Mouse (Mus musculus): ENCODE data around the gene Ephb2. TPM values are rescaled to one million over a fixed set of nuclear protein-coding genes. Genes with fewer than 3 reads are reported as not detected.

Gene Ephb2
- polyA plus RNA-seq, 1 experiment from 2014 or later: 2.3 TPM

- Histone ChIP-seq H3K9ac (ENCODE audit: low read length) (no peak overlapping the region), H3K4me2 (replicated peaks; ENCODE audit: low read depth) (no peak overlapping the region), H3K36me3 (ENCODE audit: control insufficient read depth, insufficient read depth, low read length) (no peaks in the 10 kb centered on the region; the same call in 1 of the 2 replicates), H3K27me3 (ENCODE audit: control insufficient read depth, insufficient read depth, low read length) (no peaks in the 10 kb centered on the region), H3K4me1 (replicated peaks; ENCODE audit: control insufficient read depth, insufficient read depth) (no peaks in the 10 kb centered on the region), H3K27ac (replicated peaks) (no peak overlapping the region), H3K9me3 (ENCODE audit: control insufficient read depth, low read length) (no peaks in the 10 kb centered on the region), H3K4me3 (ENCODE audit: low read depth, low read length) (no peak overlapping the region)
- no peak for DNase-seq (ENCODE audit: low spot score)
- TF ChIP-seq CTCF (IDR thresholded peaks at IDR 0.05; ENCODE audit: low read depth) (no peak), EP300 (optimal IDR thresholded peaks at IDR 0.05) (no peak)
- 77% methylated on average over 11 of the region's 11 CpGs for whole genome bisulfite sequencing
- no peak for ATAC-seq (ENCODE audit: low FRiP score, low TSS enrichment)
Observed at GRCm38 (mm10) chr4:136698404-136699083, 137.2 kb downstream of the Ephb2 start.

DNA sequence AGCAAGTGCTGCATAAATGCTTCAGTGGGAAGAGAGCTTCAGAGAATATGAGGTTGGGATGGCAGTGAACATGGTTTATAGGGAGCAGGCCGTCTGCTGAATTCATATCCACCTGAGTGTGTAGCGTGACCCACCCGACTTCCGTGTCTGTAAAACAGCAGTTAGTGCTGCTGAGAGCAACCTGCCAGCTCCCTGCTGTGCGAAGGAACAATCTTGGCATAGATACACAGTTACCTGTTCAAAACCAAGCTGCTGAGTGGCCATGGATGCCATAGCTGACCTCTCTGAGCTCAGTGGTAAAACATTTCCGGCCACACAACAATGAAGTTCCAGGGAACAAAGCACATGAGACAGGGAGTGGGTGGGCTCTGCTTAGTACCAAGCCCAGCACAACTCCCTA is 138.5 kb downstream of the Ephb2 start:
- H3K36me3 ChIP-seq (ENCODE audit: control insufficient read depth, insufficient read depth, low read length): no peaks in the 10 kb centered on the region; the same call in none of the 2 replicates
- TF ChIP-seq CTCF (IDR thresholded peaks at IDR 0.05; ENCODE audit: low read depth): no peak
- TF ChIP-seq EP300 (optimal IDR thresholded peaks at IDR 0.05): no peak
- WGBS: 90% methylated on average over 6 of the region's 6 CpGs
- H3K4me3 ChIP-seq (ENCODE audit: low read depth, low read length): no peak overlapping the region
- no peak overlapping the region for H3K9ac ChIP-seq (ENCODE audit: low read length)
- H3K27me3 ChIP-seq (ENCODE audit: control insufficient read depth, insufficient read depth, low read length): no peaks in the 10 kb centered on the region
- H3K4me1 ChIP-seq (replicated peaks; ENCODE audit: control insufficient read depth, insufficient read depth): no peaks in the 10 kb centered on the region
- ATAC-seq (ENCODE audit: low FRiP score, low TSS enrichment) (no peak), DNase-seq (ENCODE audit: low spot score) (no peak)
- H3K4me2 ChIP-seq (replicated peaks; ENCODE audit: low read depth): no peak overlapping the region
- no peaks in the 10 kb centered on the region for H3K9me3 ChIP-seq (ENCODE audit: control insufficient read depth, low read length)
- no peak overlapping the region for H3K27ac ChIP-seq (replicated peaks)

- H3K9me3 ChIP-seq (ENCODE audit: control insufficient read depth, low read length): no peaks in the 10 kb centered on the region
- no peak overlapping the region for H3K9ac ChIP-seq (ENCODE audit: low read length)
- H3K27me3 ChIP-seq (ENCODE audit: control insufficient read depth, insufficient read depth, low read length): no peaks in the 10 kb centered on the region
- no peaks in the 10 kb centered on the region; the same call in none of the 2 replicates for H3K36me3 ChIP-seq (ENCODE audit: control insufficient read depth, insufficient read depth, low read length)
- no peak overlapping the region for H3K27ac ChIP-seq (replicated peaks)
- H3K4me2 ChIP-seq (replicated peaks; ENCODE audit: low read depth): no peak overlapping the region
- H3K4me1 ChIP-seq (replicated peaks; ENCODE audit: control insufficient read depth, insufficient read depth): no peaks in the 10 kb centered on the region
- WGBS: 20% methylated on average over 5 of the region's 5 CpGs
- DNase-seq (ENCODE audit: low spot score) (peak; percentile 74), ATAC-seq (ENCODE audit: low FRiP score, low TSS enrichment) (peak; percentile 32; the same call in 1 of the 2 replicates)
- no peak overlapping the region for H3K4me3 ChIP-seq (ENCODE audit: low read depth, low read length)
- TF ChIP-seq EP300 (optimal IDR thresholded peaks at IDR 0.05): no peak
- TF ChIP-seq CTCF (IDR thresholded peaks at IDR 0.05; ENCODE audit: low read depth): peak; percentile 98
Observed at GRCm38 (mm10) chr4:136696381-136696925, 139.3 kb downstream of the Ephb2 start.

- no peak for DNase-seq (ENCODE audit: low spot score)
- Histone ChIP-seq H3K4me1 (replicated peaks; ENCODE audit: control insufficient read depth, insufficient read depth) (no peaks in the 10 kb centered on the region), H3K27ac (replicated peaks) (no peak overlapping the region), H3K4me2 (replicated peaks; ENCODE audit: low read depth) (no peak overlapping the region), H3K9ac (ENCODE audit: low read length) (no peak overlapping the region), H3K36me3 (ENCODE audit: control insufficient read depth, insufficient read depth, low read length) (no peaks in the 10 kb centered on the region; the same call in none of the 2 replicates), H3K27me3 (ENCODE audit: control insufficient read depth, insufficient read depth, low read length) (no peaks in the 10 kb centered on the region), H3K4me3 (ENCODE audit: low read depth, low read length) (no peak overlapping the region), H3K9me3 (ENCODE audit: control insufficient read depth, low read length) (no peaks in the 10 kb centered on the region)
- no peak for TF ChIP-seq CTCF (IDR thresholded peaks at IDR 0.05; ENCODE audit: low read depth)
- 95% methylated on average over 9 of the region's 9 CpGs for WGBS
- ATAC-seq (ENCODE audit: low FRiP score, low TSS enrichment): no peak
Observed at GRCm38 (mm10) chr4:136695696-136696095, 140.1 kb downstream of the Ephb2 start.

- ATAC-seq (ENCODE audit: low FRiP score, low TSS enrichment) (peak; percentile 38; the same call in 1 of the 2 replicates), DNase-seq (ENCODE audit: low spot score) (no peak)
- H3K4me3 ChIP-seq (ENCODE audit: low read depth, low read length): no peak overlapping the region
- H3K36me3 ChIP-seq (ENCODE audit: control insufficient read depth, insufficient read depth, low read length): no peaks in the 10 kb centered on the region; the same call in none of the 2 replicates
- 0 out of 2 replicates have a peak overlapping the region, but pooled peaks have one; percentile 30 for H3K27ac ChIP-seq (replicated peaks)
- H3K9ac ChIP-seq (ENCODE audit: low read length): no peak overlapping the region
- no peaks in the 10 kb centered on the region for H3K4me1 ChIP-seq (replicated peaks; ENCODE audit: control insufficient read depth, insufficient read depth)
- TF ChIP-seq CTCF (IDR thresholded peaks at IDR 0.05; ENCODE audit: low read depth): no peak
- TF ChIP-seq EP300 (optimal IDR thresholded peaks at IDR 0.05): no peak
- no peaks in the 10 kb centered on the region for H3K9me3 ChIP-seq (ENCODE audit: control insufficient read depth, low read length)
- WGBS: 67% methylated on average over 12 of the region's 12 CpGs
- no peaks in the 10 kb centered on the region for H3K27me3 ChIP-seq (ENCODE audit: control insufficient read depth, insufficient read depth, low read length)
- no peak overlapping the region for H3K4me2 ChIP-seq (replicated peaks; ENCODE audit: low read depth)
Observed at GRCm38 (mm10) chr4:136690034-136690433, 145.8 kb downstream of the Ephb2 start.

GRCm38 (mm10) chr4:136688113-136688512 is 147.7 kb downstream of the Ephb2 start:
- H3K4me3 ChIP-seq (ENCODE audit: low read depth, low read length): no peak overlapping the region
- no peak for DNase-seq (ENCODE audit: low spot score)
- ATAC-seq (ENCODE audit: low FRiP score, low TSS enrichment): no peak
- H3K4me1 ChIP-seq (replicated peaks; ENCODE audit: control insufficient read depth, insufficient read depth): no peaks in the 10 kb centered on the region
- no peak overlapping the region for H3K4me2 ChIP-seq (replicated peaks; ENCODE audit: low read depth)
- H3K36me3 ChIP-seq (ENCODE audit: control insufficient read depth, insufficient read depth, low read length): no peaks in the 10 kb centered on the region; the same call in 1 of the 2 replicates
- WGBS: 69% methylated on average over 4 of the region's 4 CpGs
- no peaks in the 10 kb centered on the region for H3K9me3 ChIP-seq (ENCODE audit: control insufficient read depth, low read length)
- TF ChIP-seq EP300 (optimal IDR thresholded peaks at IDR 0.05) (no peak), CTCF (IDR thresholded peaks at IDR 0.05; ENCODE audit: low read depth) (peak; percentile 35)
- no peak overlapping the region for H3K27ac ChIP-seq (replicated peaks)
- no peaks in the 10 kb centered on the region for H3K27me3 ChIP-seq (ENCODE audit: control insufficient read depth, insufficient read depth, low read length)
- H3K9ac ChIP-seq (ENCODE audit: low read length): no peak overlapping the region
